Comparison of ENCODE assay signal across 21 mouse cellular contexts in genomic region chr5:71654056-71654455, GRCm38 (mm10). TPM values are rescaled to one million over a fixed set of nuclear protein-coding genes. Genes with fewer than 3 reads are reported as not detected.
DNase-seq lines count a peak whose midpoint lies in the region; ATAC-seq and TF ChIP-seq lines count a peak whose summit lies in the region.
"Had no signal": no experiment of that assay in that cellular context is flagged by ENCODE, and none has a peak within 500 bp of the region (broad histone marks: within the 10 kb centered on the region; RNA-seq: fewer than 3 reads in every experiment).

No protein-coding gene starts in this region.

- H3K4me1 ChIP-seq in midbrain, embryonic 11.5 days (ENCODE audit: control insufficient read depth, insufficient read depth, low read length) = peaks cover 3% of the 10 kb centered on the region; the same call in 1 of the 2 replicates
- peaks cover 19% of the 10 kb centered on the region for H3K4me1 ChIP-seq in midbrain, embryonic 10.5 days
- H3K4me1 ChIP-seq in cortical plate, adult 2 months (ENCODE audit: control insufficient read depth, insufficient read depth, low read length) = peaks cover 6% of the 10 kb centered on the region; the same call in 1 of the 2 replicates
- peaks cover 18% of the 10 kb centered on the region for H3K4me1 ChIP-seq in embryonic facial prominence, embryonic 10.5 days
- H3K4me1 ChIP-seq: embryonic facial prominence, embryonic 12.5 days had no signal

- H3K4me2 ChIP-seq in midbrain, embryonic 11.5 days = no peak overlapping the region
- H3K4me2 ChIP-seq: embryonic facial prominence, embryonic 12.5 days; forebrain, embryonic 13.5 days; heart, embryonic 12.5 days; hindbrain, embryonic 15.5 days had no signal

- TF ChIP-seq POLR2A in cortical plate, adult 2 months (IDR thresholded peaks at IDR 0.05; ENCODE audit: extremely low read depth, insufficient read depth, low read length) = no peak

- ATAC-seq in midbrain, embryonic 11.5 days (ENCODE audit: low FRiP score) = no peak
- ATAC-seq: activated CD4-positive, CD25-positive, alpha-beta regulatory T cell, adult 4 months; forebrain, embryonic 13.5 days; Patski had no signal

- no peak overlapping the region for H3K27ac ChIP-seq in midbrain, embryonic 11.5 days (ENCODE audit: low read depth, low read length)
- H3K27ac ChIP-seq in midbrain, embryonic 10.5 days (replicated peaks) = no peak overlapping the region
- no peak overlapping the region for H3K27ac ChIP-seq in cortical plate, adult 2 months (ENCODE audit: insufficient read depth, low read length)
- no peak overlapping the region for H3K27ac ChIP-seq in embryonic facial prominence, embryonic 10.5 days (replicated peaks)
- H3K27ac ChIP-seq: embryonic facial prominence, embryonic 12.5 days; forebrain, embryonic 13.5 days; gastrocnemius, adult 2 months; hindbrain, embryonic 10.5 days; hindbrain, embryonic 15.5 days had no signal

- 89% methylated on average over 5 of the region's 5 CpGs for WGBS in midbrain, embryonic 11.5 days
- WGBS in midbrain, embryonic 10.5 days = 91% methylated on average over 5 of the region's 5 CpGs
- 91% methylated on average over 5 of the region's 5 CpGs for WGBS in embryonic facial prominence, embryonic 10.5 days

- H3K4me3 ChIP-seq in midbrain, embryonic 11.5 days (ENCODE audit: low read depth, low read length) = no peak overlapping the region
- no peak overlapping the region for H3K4me3 ChIP-seq in midbrain, embryonic 10.5 days
- peak overlapping the region; percentile 13; the same call in 1 of the 2 replicates for H3K4me3 ChIP-seq in cortical plate, adult 2 months (ENCODE audit: insufficient read depth, low read length)
- no peak overlapping the region for H3K4me3 ChIP-seq in embryonic facial prominence, embryonic 10.5 days
- H3K4me3 ChIP-seq: embryonic facial prominence, embryonic 12.5 days; forebrain, embryonic 13.5 days; gastrocnemius, adult 2 months; heart, embryonic 12.5 days; hindbrain, embryonic 10.5 days; hindbrain, embryonic 15.5 days had no signal

- no peak for TF ChIP-seq CTCF in cortical plate, adult 2 months (IDR thresholded peaks at IDR 0.05; ENCODE audit: extremely low read depth, insufficient read depth, low read length)

- no peaks in the 10 kb centered on the region for H3K36me3 ChIP-seq in midbrain, embryonic 11.5 days (ENCODE audit: control insufficient read depth, insufficient read depth, low read length)
- H3K36me3 ChIP-seq in midbrain, embryonic 10.5 days = no peaks in the 10 kb centered on the region
- no peaks in the 10 kb centered on the region for H3K36me3 ChIP-seq in embryonic facial prominence, embryonic 10.5 days (replicated peaks)
- H3K36me3 ChIP-seq: embryonic facial prominence, embryonic 12.5 days; heart, embryonic 12.5 days; hindbrain, embryonic 10.5 days; hindbrain, embryonic 15.5 days had no signal

- H3K27me3 ChIP-seq in midbrain, embryonic 11.5 days (ENCODE audit: control insufficient read depth, insufficient read depth, low read length) = peaks cover 16% of the 10 kb centered on the region
- H3K27me3 ChIP-seq in midbrain, embryonic 10.5 days (ENCODE audit: low read depth, poor library complexity, severe bottlenecking) = peaks cover 39% of the 10 kb centered on the region
- H3K27me3 ChIP-seq in embryonic facial prominence, embryonic 10.5 days (replicated peaks; ENCODE audit: low read depth, poor library complexity, severe bottlenecking) = peaks cover 38% of the 10 kb centered on the region
- H3K27me3 ChIP-seq: CH12.LX had no signal

- H3K9me3 ChIP-seq in midbrain, embryonic 11.5 days (ENCODE audit: control insufficient read depth, low read length) = no peaks in the 10 kb centered on the region
- H3K9me3 ChIP-seq in midbrain, embryonic 10.5 days (replicated peaks) = no peaks in the 10 kb centered on the region
- no peaks in the 10 kb centered on the region for H3K9me3 ChIP-seq in embryonic facial prominence, embryonic 10.5 days
- H3K9me3 ChIP-seq: embryonic facial prominence, embryonic 12.5 days; forebrain, embryonic 13.5 days; heart, embryonic 12.5 days; hindbrain, embryonic 10.5 days; hindbrain, embryonic 15.5 days had no signal

- H3K9ac ChIP-seq in midbrain, embryonic 11.5 days (ENCODE audit: low read length) = no peak overlapping the region
- H3K9ac ChIP-seq: embryonic facial prominence, embryonic 12.5 days; forebrain, embryonic 13.5 days; heart, embryonic 12.5 days; hindbrain, embryonic 15.5 days had no signal

- DNase-seq in frontal cortex, postnatal 36 days (ENCODE audit: low spot score in 2 of 2) = peak; percentile 24 to 41
- no peak for DNase-seq in frontal cortex, postnatal 25 days (ENCODE audit: low spot score in 2 of 2)
- DNase-seq in midbrain, embryonic 11.5 days (ENCODE audit: low spot score, missing footprints) = peak; percentile 65
- no peak for DNase-seq in midbrain, embryonic 10.5 days (ENCODE audit: low spot score)
- peak; percentile 60 for DNase-seq in brain, adult 2 months (ENCODE audit: low read depth, low spot score)
- DNase-seq in embryonic facial prominence, embryonic 10.5 days (ENCODE audit: low spot score) = no peak
- DNase-seq: adrenal gland, postnatal 14 days; cerebellum, adult 2 months; cerebellum, postnatal 10 days; embryo, embryonic 11 days; gastrocnemius, adult 2 months; gastrocnemius, postnatal 25 days had no signal

RNA-seq across cellular contexts. Expression of gene Gabrb1, which starts 3.9 kb away (rescaled TPM):
- polyA plus RNA-seq in midbrain, embryonic 11.5 days (2014; fragmentation: Nextera tagmentation; extraction: Ambion mirVana) = 0.88 and 0.90 TPM in 2 replicates
- polyA plus RNA-seq in midbrain, embryonic 10.5 days (2016; fragmentation: Nextera tagmentation; extraction: Ambion mirVana) = 0.16 and 0.29 TPM in 2 replicates
- 19.9 and 21.7 TPM in 2 replicates for polyA plus RNA-seq in cortical plate, adult 2 months (2012; rRNA removed)
- polyA plus RNA-seq in embryonic facial prominence, embryonic 10.5 days (2016; fragmentation: Nextera tagmentation; extraction: Ambion mirVana) = 0.12 and 0.20 TPM in 2 replicates

RNA-seq across cellular contexts. Expression of gene Gabra4, which starts 4.1 kb away (rescaled TPM):
- 1.6 and 2.7 TPM in 2 replicates for polyA plus RNA-seq in midbrain, embryonic 11.5 days (2014; fragmentation: Nextera tagmentation; extraction: Ambion mirVana)
- 1.3 and 2.0 TPM in 2 replicates for polyA plus RNA-seq in midbrain, embryonic 10.5 days (2016; fragmentation: Nextera tagmentation; extraction: Ambion mirVana)
- 55.4 and 56.4 TPM in 2 replicates for polyA plus RNA-seq in cortical plate, adult 2 months (2012; rRNA removed)
- polyA plus RNA-seq in embryonic facial prominence, embryonic 10.5 days (2016; fragmentation: Nextera tagmentation; extraction: Ambion mirVana) = 3.0 and 3.2 TPM in 2 replicates
- polyA plus RNA-seq: activated CD4-positive, CD25-positive, alpha-beta regulatory T cell, adult 4 months; Patski had no signal

Comparison
In these comparisons a context has a peak if more than half of its experiments do, and no peak if none do; other contexts are left out.
1. DNase-seq: peak in frontal cortex, postnatal 36 days (2 of 2), midbrain, embryonic 11.5 days (single experiment) and brain, adult 2 months (single experiment); none in frontal cortex, postnatal 25 days (0 of 2), midbrain, embryonic 10.5 days (single experiment) and embryonic facial prominence, embryonic 10.5 days (single experiment).
2. RNA of gene Gabrb1, which starts 3.9 kb away (polyA plus RNA-seq): 19.9 to 21.7 TPM in cortical plate, adult 2 months; 0.88 to 0.90 TPM in midbrain, embryonic 11.5 days, 0.16 to 0.29 TPM in midbrain, embryonic 10.5 days and 0.12 to 0.20 TPM in embryonic facial prominence, embryonic 10.5 days; every median in the first group is over 10 times any median in the second.
3. RNA of gene Gabra4, which starts 4.1 kb away (polyA plus RNA-seq): 55.4 to 56.4 TPM in cortical plate, adult 2 months; 3.0 to 3.2 TPM in embryonic facial prominence, embryonic 10.5 days, 1.6 to 2.7 TPM in midbrain, embryonic 11.5 days and 1.3 to 2.0 TPM in midbrain, embryonic 10.5 days; every median in the first group is over 10 times any median in the second.